8 mouse cellular contexts compared by ENCODE assay signal in genomic region chr6:13870289-13870741, GRCm38 (mm10). TPM values are rescaled to one million over a fixed set of nuclear protein-coding genes. Genes with fewer than 3 reads are reported as not detected.
DNase-seq lines count a peak whose midpoint lies in the region; ATAC-seq and TF ChIP-seq lines count a peak whose summit lies in the region.

No protein-coding gene starts in this region.

- peaks cover 5% of the 10 kb centered on the region for H3K36me3 ChIP-seq in liver, adult 2 months (ENCODE audit: control insufficient read depth, insufficient read depth, low read length)
- H3K36me3 ChIP-seq in neural tube, embryonic 15.5 days, result no peaks in the 10 kb centered on the region

- H3K9me3 ChIP-seq in neural tube, embryonic 15.5 days (replicated peaks), result no peaks in the 10 kb centered on the region

- intact Hi-C loops in heart, postnatal 14 days (cut with DNase I), result loop anchor here (5.0 kb wide), 2 partner anchors 193 to 263 kb away; partner anchors contain the start of genes Bmt2 and Tmem168

- H3K27me3 ChIP-seq in liver, adult 2 months (ENCODE audit: control insufficient read depth, insufficient read depth, low read length), result no peaks in the 10 kb centered on the region
- no peaks in the 10 kb centered on the region for H3K27me3 ChIP-seq in neural tube, embryonic 15.5 days (replicated peaks)

- H3K4me2 ChIP-seq in neural tube, embryonic 15.5 days, result peak overlapping the region; percentile 57

- TF ChIP-seq POLR2A in liver, adult 2 months (IDR thresholded peaks at IDR 0.05; ENCODE audit: extremely low read depth, insufficient read depth, low read length), result no peak

- no peak overlapping the region for H3K4me3 ChIP-seq in liver, adult 2 months (ENCODE audit: insufficient read depth, low read depth, low read length)
- H3K4me3 ChIP-seq in neural tube, embryonic 15.5 days (replicated peaks), result peak overlapping the region; percentile 39

- no peak overlapping the region for H3K9ac ChIP-seq in liver, adult 2 months (ENCODE audit: low read depth, low read length)
- H3K9ac ChIP-seq in neural tube, embryonic 15.5 days (replicated peaks), result peak overlapping the region; percentile 51

- WGBS in liver, adult 2 months, result 61% methylated on average over 12 of the region's 12 CpGs
- 26% methylated on average over 12 of the region's 12 CpGs for WGBS in neural tube, embryonic 15.5 days

- H3K27ac ChIP-seq in liver, adult 2 months (replicated peaks; ENCODE audit: insufficient read depth, low read depth, low read length), result no peak overlapping the region
- H3K27ac ChIP-seq in neural tube, embryonic 15.5 days (replicated peaks), result 0 out of 2 replicates have a peak overlapping the region, but pooled peaks have one; percentile 5

- ATAC-seq in common myeloid progenitor, adult 5-6 weeks (replicated peaks; ENCODE audit: low read depth, poor library complexity, severe bottlenecking), result 0 out of 2 replicates have a peak, but pooled peaks have one; percentile 0
- no peak for ATAC-seq in neural tube, embryonic 15.5 days (ENCODE audit: low FRiP score)
- no peak for ATAC-seq in activated CD4-positive, CD25-positive, alpha-beta regulatory T cell, adult 4 months

- peak; percentile 5 for DNase-seq in adrenal gland, adult 2 months
- DNase-seq in adrenal gland, adult 8-10 months, result no peak
- peak; percentile 24 for DNase-seq in A20 (ENCODE audit: low read depth, low spot score)
- DNase-seq in heart, postnatal 14 days, result peak; percentile 3 to 4
- DNase-seq in liver, adult 2 months (ENCODE audit: extremely low read depth, low read depth, low spot score), result peak; percentile 18

- peaks cover 7% of the 10 kb centered on the region for H3K4me1 ChIP-seq in liver, adult 2 months (ENCODE audit: control insufficient read depth, insufficient read depth, low read length)
- peaks cover 10% of the 10 kb centered on the region for H3K4me1 ChIP-seq in neural tube, embryonic 15.5 days

- TF ChIP-seq CTCF in liver, adult 2 months (IDR thresholded peaks at IDR 0.05; ENCODE audit: low read depth, low read length), result no peak

- H3K79me2 ChIP-seq in liver, adult 2 months (ENCODE audit: control insufficient read depth, insufficient read depth, low read length), result no peaks in the 10 kb centered on the region

RNA-seq across cellular contexts. Expression of gene 2610001J05Rik, which starts 1.0 kb away (rescaled TPM):
- total RNA-seq in adrenal gland, adult 2 months (2021), result 10 to 100 TPM; 32.6 to 50.1 TPM
- 4.4 and 5.6 TPM in 2 replicates for polyA plus RNA-seq in adrenal gland, adult 2 months (2012; rRNA removed)
- 10 to 100 TPM; 39.4 to 59.3 (median 53.6) TPM for total RNA-seq in adrenal gland, adult 8-10 months (2022)
- 64.0 and 67.7 TPM in 2 replicates for total RNA-seq in common myeloid progenitor, adult 5-6 weeks (2017)
- total RNA-seq in heart, postnatal 14 days (2021), result 10 to 100 TPM; 39.1 to 41.9 TPM
- total RNA-seq in liver, adult 2 months (2014; rRNA removed), result 17.3 and 23.4 TPM in 2 replicates
- polyA plus RNA-seq in liver, adult 2 months (2012; rRNA removed), result 10.1 and 14.1 TPM in 2 replicates
- polyA plus RNA-seq in neural tube, embryonic 15.5 days (2015; fragmentation: Nextera tagmentation; extraction: Ambion mirVana), result 107 and 111 TPM in 2 replicates
- 10 to 100 TPM; 79.4 to 89.7 TPM for polyA plus RNA-seq in activated CD4-positive, CD25-positive, alpha-beta regulatory T cell, adult 4 months (2017; shearing (Covaris generic))

RNA-seq across cellular contexts. Expression of gene Gpr85, which starts 30.6 kb away (rescaled TPM):
- total RNA-seq in adrenal gland, adult 2 months (2021), result 1 to 10 TPM in 1 of 2 experiments, under 1 TPM in 1; 0.75 to 1.2 TPM
- 0.07 and 0.67 TPM in 2 replicates for polyA plus RNA-seq in adrenal gland, adult 2 months (2012; rRNA removed)
- 1 to 10 TPM; 1.6 to 2.5 (median 2.0) TPM for total RNA-seq in adrenal gland, adult 8-10 months (2022)
- 0.05 TPM in 1 of 2 replicates, not detected in the other for total RNA-seq in common myeloid progenitor, adult 5-6 weeks (2017)
- under 1 TPM; 0.17 to 0.27 TPM for total RNA-seq in heart, postnatal 14 days (2021)
- not detected in 2 replicates for total RNA-seq in liver, adult 2 months (2014; rRNA removed)
- polyA plus RNA-seq in liver, adult 2 months (2012; rRNA removed), result 0.12 TPM in 1 of 2 replicates, not detected in the other
- polyA plus RNA-seq in neural tube, embryonic 15.5 days (2015; fragmentation: Nextera tagmentation; extraction: Ambion mirVana), result 100 and 119 TPM in 2 replicates
- polyA plus RNA-seq in activated CD4-positive, CD25-positive, alpha-beta regulatory T cell, adult 4 months (2017; shearing (Covaris generic)), result not detected
